Mouse (Mus musculus): ENCODE measurements around the gene Mrpl42.

The Mrpl42 gene

GRCm38 (mm10) chr10:95456103-95456502, 45.6 kb downstream of the Mrpl42 start:
- DNase-seq = no peak

DNA sequence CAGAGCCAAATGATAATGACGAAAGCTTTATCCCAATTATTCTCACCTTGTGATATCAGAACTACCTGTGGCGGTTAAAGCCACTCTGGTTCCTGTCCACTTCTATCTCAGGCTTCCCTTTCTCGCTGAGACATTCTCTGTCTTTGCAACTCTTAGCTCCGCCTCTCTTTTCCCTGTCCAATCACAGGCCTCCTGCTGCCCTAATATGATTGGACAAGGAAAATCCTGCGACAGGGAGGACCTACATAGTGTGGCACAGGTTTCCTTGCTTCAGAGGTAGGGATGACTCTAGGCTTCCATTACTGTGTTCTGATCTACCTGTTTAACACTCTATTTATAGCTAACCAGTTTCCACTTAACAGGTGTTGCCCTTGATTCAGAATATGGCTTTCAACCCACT, 48.5 kb downstream of the Mrpl42 start:
- DNase-seq = no peak

DNA sequence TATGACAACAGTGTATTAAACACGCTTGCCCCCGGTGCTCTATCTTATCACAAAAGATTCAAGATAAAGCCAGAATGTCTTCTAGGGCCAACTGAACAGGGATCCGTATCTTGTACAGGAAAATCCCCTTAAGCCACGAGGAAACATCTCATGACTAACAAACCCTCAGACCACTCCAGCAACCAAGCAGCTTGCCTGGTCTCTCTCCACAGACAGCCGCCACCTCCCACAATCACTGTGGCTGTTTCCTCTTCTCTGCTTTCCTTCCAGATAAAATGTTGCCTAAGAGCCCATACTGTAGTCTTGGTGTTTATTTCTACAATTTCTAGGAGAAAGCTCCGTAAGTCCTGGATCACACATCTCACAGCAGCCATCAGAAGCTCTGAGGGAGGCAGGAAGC, 52.7 kb downstream of the Mrpl42 start:
- no peak for DNase-seq

- no peak for DNase-seq
These were observed 53.8 kb downstream of the Mrpl42 start for GRCm38 (mm10) chr10:95447954-95448353.

GRCm38 (mm10) chr10:95445104-95446056, 56.4 kb downstream of the Mrpl42 start:
- peak; percentile 74 for DNase-seq

DNA sequence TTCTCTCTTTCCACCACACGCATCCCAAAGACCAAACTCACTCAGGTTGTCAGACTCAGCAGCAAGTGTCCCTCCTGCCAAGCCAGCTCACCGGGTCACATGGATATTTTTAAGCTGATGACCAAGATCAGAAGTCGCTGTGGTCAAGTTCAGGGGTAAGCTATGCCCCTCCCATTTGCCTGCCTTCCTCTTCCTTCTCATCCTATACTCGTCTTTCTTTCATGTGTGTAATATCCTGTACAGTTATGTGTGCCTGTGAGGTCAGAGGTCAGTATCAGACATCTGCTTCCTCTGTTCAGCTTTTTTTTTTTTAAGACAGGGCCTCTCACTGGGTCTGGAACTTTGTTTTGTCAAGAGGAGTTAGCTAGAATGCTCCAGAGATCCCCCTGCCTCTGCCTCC, 59.4 kb downstream of the Mrpl42 start:
- no peak for DNase-seq

- peak; percentile 9 to 20 for DNase-seq
These were observed 61.2 kb downstream of the Mrpl42 start for GRCm38 (mm10) chr10:95440566-95440965.

DNA sequence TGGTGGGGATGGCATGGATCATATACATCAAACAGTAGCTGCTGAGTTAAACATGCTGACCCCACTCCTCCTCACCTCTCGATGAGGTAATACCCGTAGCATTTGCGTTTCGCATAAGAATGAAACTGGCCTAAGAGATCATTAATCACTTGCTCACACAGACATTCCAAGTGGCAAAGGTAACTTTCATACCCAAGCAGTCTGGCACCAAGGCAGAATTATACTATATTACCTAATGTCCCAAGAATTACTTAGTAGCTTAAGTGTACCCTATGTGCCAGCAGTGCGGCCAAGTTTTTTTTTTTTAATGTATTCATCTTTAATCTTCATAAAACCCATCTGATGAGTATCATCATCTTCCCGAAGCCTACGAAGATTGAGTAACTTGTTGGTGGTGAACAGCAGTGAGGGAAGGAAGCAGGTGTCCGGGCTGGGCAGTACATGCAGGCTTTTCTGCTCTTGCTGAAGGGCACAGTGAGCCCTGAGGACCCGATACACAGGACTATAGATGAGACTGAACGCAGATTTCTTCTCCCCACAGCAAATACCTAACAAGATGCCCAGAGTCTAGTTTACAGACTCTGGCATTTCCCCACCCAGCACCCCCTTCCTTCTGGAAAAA, 61.9 kb downstream of the Mrpl42 start:
- DNase-seq = no peak

GRCm38 (mm10) chr10:95438941-95439340, 62.8 kb downstream of the Mrpl42 start:
- DNase-seq = no peak
